Mouse (Mus musculus): ENCODE measurements around the gene Scube1. TPM values are rescaled to one million over a fixed set of nuclear protein-coding genes. Genes with fewer than 3 reads are reported as not detected.
A peak's percentile ranks its signal among the peaks of the same experiment; 100 is the strongest.

The Scube1 gene
- total and polyA plus RNA-seq, 2 experiments from 2014 or later: 3.3 to 13.4 TPM

DNA sequence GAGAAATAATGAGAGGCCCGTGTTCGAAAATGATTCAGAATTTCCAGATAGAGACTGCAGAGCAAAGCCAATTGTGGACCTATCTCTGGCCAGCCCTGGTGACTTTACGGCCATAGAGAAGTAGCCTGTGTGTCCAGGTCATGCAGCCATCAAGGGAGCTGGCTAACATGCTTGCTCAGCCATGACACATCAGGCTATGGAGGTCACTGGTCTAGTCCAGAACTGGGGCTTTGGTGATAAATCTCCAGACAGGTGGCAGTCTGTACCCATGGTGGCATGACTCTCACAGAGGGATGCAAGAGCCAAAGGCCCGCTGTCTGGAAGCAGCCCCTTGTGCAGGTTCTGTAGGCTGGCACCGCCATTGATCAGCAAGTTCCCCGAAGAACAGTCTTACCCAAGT lies 82.3 kb downstream of the Scube1 start:
- WGBS: 93% methylated on average over 6 of the region's 6 CpGs

DNA sequence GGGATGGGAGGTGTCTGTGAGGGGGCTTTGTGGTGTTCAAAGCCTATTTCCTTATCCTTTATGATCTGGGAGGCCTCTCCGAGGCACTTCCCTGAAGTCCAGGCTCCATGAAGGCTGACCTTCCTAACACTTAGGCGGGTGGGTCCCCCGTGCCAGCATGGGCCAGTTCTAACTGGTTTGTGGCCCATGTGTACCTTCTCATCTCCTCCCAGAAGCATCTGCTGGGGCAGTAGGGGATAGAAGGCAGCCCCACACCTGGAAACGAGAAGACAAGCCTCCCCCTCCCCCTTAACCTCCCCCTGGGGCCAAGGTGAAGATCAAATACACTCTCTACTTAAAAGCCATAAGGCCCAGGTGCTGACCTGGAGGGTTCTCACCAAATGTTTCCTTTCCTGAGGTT lies 84.6 kb downstream of the Scube1 start:
- DNase-seq (ENCODE audit: low spot score) (no peak), ATAC-seq (no peak)
- Histone ChIP-seq H3K9me3 (ENCODE audit: low read length) (no peaks in the 10 kb centered on the region), H3K9ac (replicated peaks; ENCODE audit: low read length) (no peak overlapping the region), H3K27ac (no peak overlapping the region), H3K27me3 (ENCODE audit: insufficient read depth, low read length) (no peaks in the 10 kb centered on the region), H3K4me2 (ENCODE audit: low read depth, low read length) (no peak overlapping the region), H3K36me3 (ENCODE audit: insufficient read depth, low read length) (no peaks in the 10 kb centered on the region), H3K4me3 (ENCODE audit: low read length) (no peak overlapping the region), H3K4me1 (ENCODE audit: insufficient read depth, low read length) (no peaks in the 10 kb centered on the region)
- no peak for TF ChIP-seq CTCF (IDR thresholded peaks at IDR 0.05; ENCODE audit: low read depth)
- WGBS: 77% methylated on average over 4 of the region's 4 CpGs

More for the DNA sequence above, 82.3 kb downstream of the Scube1 start:
- DNase-seq (ENCODE audit: low spot score) (no peak), ATAC-seq (no peak)
- no peaks in the 10 kb centered on the region for H3K9me3 ChIP-seq (ENCODE audit: low read length)
- no peaks in the 10 kb centered on the region for H3K4me1 ChIP-seq (ENCODE audit: insufficient read depth, low read length)
- H3K27ac ChIP-seq: no peak overlapping the region
- no peaks in the 10 kb centered on the region for H3K27me3 ChIP-seq (ENCODE audit: insufficient read depth, low read length)
- no peak for TF ChIP-seq CTCF (IDR thresholded peaks at IDR 0.05; ENCODE audit: low read depth)
- no peak overlapping the region for H3K4me2 ChIP-seq (ENCODE audit: low read depth, low read length)
- H3K36me3 ChIP-seq (ENCODE audit: insufficient read depth, low read length): no peaks in the 10 kb centered on the region
- H3K4me3 ChIP-seq (ENCODE audit: low read length): no peak overlapping the region
- H3K9ac ChIP-seq (replicated peaks; ENCODE audit: low read length): no peak overlapping the region

DNA sequence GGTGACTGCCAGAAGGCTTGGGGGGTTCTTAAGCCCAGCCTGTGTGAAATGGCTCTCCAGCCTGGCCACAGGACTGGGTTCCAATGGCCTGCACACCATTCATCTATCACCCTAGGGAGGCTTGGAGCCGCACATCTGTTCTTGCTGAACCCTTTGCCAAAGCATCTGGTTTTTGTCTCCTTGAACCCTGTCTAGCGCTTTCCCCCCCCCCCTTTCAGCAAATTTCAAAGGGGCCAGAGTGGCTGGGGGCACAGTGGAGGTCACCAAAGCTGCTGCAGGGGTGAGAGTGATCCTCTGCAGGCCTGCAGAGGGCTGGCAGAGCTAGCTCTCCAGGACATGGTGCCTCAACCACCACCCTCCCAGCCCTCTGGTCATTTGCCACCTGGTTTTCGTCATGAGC lies 85.7 kb downstream of the Scube1 start:
- no peak for TF ChIP-seq CTCF (IDR thresholded peaks at IDR 0.05; ENCODE audit: low read depth)
- Histone ChIP-seq H3K27me3 (ENCODE audit: insufficient read depth, low read length) (no peaks in the 10 kb centered on the region), H3K4me3 (ENCODE audit: low read length) (no peak overlapping the region), H3K4me2 (ENCODE audit: low read depth, low read length) (no peak overlapping the region), H3K36me3 (ENCODE audit: insufficient read depth, low read length) (no peaks in the 10 kb centered on the region), H3K9ac (replicated peaks; ENCODE audit: low read length) (no peak overlapping the region), H3K9me3 (ENCODE audit: low read length) (no peaks in the 10 kb centered on the region), H3K4me1 (ENCODE audit: insufficient read depth, low read length) (no peaks in the 10 kb centered on the region), H3K27ac (no peak overlapping the region)
- DNase-seq (ENCODE audit: low spot score): no peak
- ATAC-seq: no peak
- 67% methylated on average over 3 of the region's 3 CpGs for WGBS

DNA sequence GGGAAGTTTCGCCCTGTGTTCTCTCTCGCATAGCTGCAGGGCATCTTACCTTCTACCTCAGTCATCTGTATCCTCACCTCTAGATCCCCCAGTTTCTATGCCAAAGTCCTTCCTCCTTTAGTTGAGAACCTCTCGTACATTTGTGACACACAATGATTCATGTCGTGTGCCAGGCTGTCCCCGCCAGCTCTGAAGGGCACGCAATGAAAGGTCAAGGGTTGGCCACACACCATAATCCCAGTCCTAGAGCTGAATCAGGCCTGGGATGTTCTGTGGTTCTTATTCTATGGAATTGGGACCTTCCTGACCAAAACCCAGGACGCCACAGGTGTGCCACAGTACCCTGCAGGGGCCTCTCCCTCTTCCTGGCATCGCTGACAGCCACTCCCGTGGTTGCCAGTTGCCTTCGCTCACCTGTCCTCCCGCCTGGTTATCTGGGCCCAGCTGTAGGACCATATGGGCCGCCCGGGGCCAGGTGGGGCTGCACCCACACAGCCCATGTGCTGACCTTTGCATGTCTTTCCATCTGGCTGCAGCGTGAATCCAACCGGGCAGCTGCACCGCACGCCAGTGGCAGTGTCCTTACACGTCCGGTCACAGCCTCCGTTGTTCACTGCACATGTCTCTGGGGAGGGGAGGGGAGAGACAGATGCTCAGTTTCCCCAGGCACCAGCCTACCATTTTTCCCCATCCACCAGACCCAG lies 86.5 kb downstream of the Scube1 start:
- no peak overlapping the region for H3K9ac ChIP-seq (replicated peaks; ENCODE audit: low read length)
- H3K36me3 ChIP-seq (ENCODE audit: insufficient read depth, low read length): no peaks in the 10 kb centered on the region
- H3K4me1 ChIP-seq (ENCODE audit: insufficient read depth, low read length): no peaks in the 10 kb centered on the region
- no peak overlapping the region for H3K4me2 ChIP-seq (ENCODE audit: low read depth, low read length)
- no peaks in the 10 kb centered on the region for H3K9me3 ChIP-seq (ENCODE audit: low read length)
- WGBS: 76% methylated on average over 20 of the region's 20 CpGs
- no peak overlapping the region for H3K4me3 ChIP-seq (ENCODE audit: low read length)
- no peak for TF ChIP-seq CTCF (IDR thresholded peaks at IDR 0.05; ENCODE audit: low read depth)
- no peak overlapping the region for H3K27ac ChIP-seq
- DNase-seq (ENCODE audit: low spot score) (no peak), ATAC-seq (no peak)
- H3K27me3 ChIP-seq (ENCODE audit: insufficient read depth, low read length): no peaks in the 10 kb centered on the region

DNA sequence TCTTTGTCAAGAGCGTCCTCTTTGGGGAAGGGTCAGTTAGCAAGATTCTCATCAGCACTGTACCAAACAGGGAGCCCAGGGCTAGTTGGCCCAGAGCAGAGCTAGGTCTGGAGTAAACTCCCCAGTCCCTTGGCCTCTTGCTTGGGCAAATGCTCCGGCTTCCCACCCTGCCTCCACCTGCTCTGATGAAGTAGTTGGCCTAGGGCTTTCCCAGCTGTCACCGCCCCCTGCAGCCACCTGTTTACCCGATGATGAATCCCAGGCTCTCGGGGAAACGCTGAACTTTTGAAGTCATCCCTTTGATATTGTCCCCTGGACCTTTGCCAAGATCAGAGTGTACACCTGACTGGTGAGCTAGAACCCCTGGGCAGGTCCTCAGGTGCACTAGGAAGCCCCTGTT lies 88.1 kb downstream of the Scube1 start:
- Histone ChIP-seq H3K4me3 (ENCODE audit: low read length) (no peak overlapping the region), H3K4me1 (ENCODE audit: insufficient read depth, low read length) (no peaks in the 10 kb centered on the region), H3K27me3 (ENCODE audit: insufficient read depth, low read length) (no peaks in the 10 kb centered on the region), H3K9me3 (ENCODE audit: low read length) (no peaks in the 10 kb centered on the region), H3K4me2 (ENCODE audit: low read depth, low read length) (no peak overlapping the region), H3K36me3 (ENCODE audit: insufficient read depth, low read length) (no peaks in the 10 kb centered on the region), H3K27ac (no peak overlapping the region), H3K9ac (replicated peaks; ENCODE audit: low read length) (no peak overlapping the region)
- DNase-seq (ENCODE audit: low spot score) (no peak), ATAC-seq (no peak)
- WGBS: 76% methylated on average over 6 of the region's 6 CpGs
- no peak for TF ChIP-seq CTCF (IDR thresholded peaks at IDR 0.05; ENCODE audit: low read depth)

DNA sequence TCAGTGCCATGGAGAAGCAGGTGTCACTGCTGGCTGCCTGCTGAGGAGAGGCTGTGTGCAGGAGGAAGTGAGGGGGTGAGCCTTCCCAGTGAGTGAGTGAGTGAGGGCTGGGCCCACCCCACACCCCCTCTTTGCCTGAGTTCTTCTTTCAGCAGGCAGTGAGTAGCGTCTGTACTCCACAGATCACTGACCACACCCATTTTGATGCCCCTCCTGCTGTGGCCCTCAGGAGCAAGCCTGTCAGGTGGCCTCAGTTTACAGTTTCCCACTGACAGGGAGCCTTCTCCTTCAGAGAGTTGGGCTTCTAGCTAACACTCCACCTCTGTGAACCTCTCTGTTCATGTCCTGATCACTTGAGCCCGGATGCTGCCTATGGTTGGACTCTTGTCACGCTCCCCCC lies 89.6 kb downstream of the Scube1 start:
- Histone ChIP-seq H3K36me3 (ENCODE audit: insufficient read depth, low read length) (no peaks in the 10 kb centered on the region), H3K4me2 (ENCODE audit: low read depth, low read length) (no peak overlapping the region), H3K4me1 (ENCODE audit: insufficient read depth, low read length) (no peaks in the 10 kb centered on the region), H3K27ac (no peak overlapping the region), H3K27me3 (ENCODE audit: insufficient read depth, low read length) (no peaks in the 10 kb centered on the region), H3K9me3 (ENCODE audit: low read length) (no peaks in the 10 kb centered on the region), H3K4me3 (ENCODE audit: low read length) (no peak overlapping the region), H3K9ac (replicated peaks; ENCODE audit: low read length) (no peak overlapping the region)
- ATAC-seq (no peak), DNase-seq (ENCODE audit: low spot score) (no peak)
- WGBS: 63% methylated on average over 3 of the region's 3 CpGs
- TF ChIP-seq CTCF (IDR thresholded peaks at IDR 0.05; ENCODE audit: low read depth): no peak

DNA sequence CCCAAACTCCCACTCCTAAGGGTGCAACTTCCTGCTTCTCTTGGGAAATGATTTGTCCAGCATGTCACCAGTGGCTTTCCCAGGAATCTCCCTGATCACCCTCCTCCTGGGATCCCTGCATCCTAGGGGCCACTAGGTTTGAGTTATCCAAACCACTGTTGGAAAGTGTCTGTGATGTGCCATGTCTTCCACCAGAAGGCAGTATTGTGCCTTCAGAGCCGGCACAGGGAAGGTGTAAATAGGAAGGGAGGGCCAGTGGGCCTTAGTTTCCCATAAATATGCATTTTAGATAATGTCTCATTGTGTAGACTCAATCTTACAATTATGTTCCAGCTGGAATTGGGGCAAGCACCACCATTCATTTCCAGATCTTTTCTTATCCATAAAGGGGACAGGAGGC lies 90.7 kb downstream of the Scube1 start:
- no peak overlapping the region for H3K4me2 ChIP-seq (ENCODE audit: low read depth, low read length)
- H3K27ac ChIP-seq: no peak overlapping the region
- H3K4me1 ChIP-seq (ENCODE audit: insufficient read depth, low read length): no peaks in the 10 kb centered on the region
- ATAC-seq (no peak), DNase-seq (ENCODE audit: low spot score) (peak; percentile 64)
- H3K27me3 ChIP-seq (ENCODE audit: insufficient read depth, low read length): no peaks in the 10 kb centered on the region
- 6% methylated on average over 1 of the region's 1 CpGs for WGBS
- H3K36me3 ChIP-seq (ENCODE audit: insufficient read depth, low read length): no peaks in the 10 kb centered on the region
- H3K4me3 ChIP-seq (ENCODE audit: low read length): no peak overlapping the region
- peak; percentile 84 for TF ChIP-seq CTCF (IDR thresholded peaks at IDR 0.05; ENCODE audit: low read depth)
- no peak overlapping the region for H3K9ac ChIP-seq (replicated peaks; ENCODE audit: low read length)
- H3K9me3 ChIP-seq (ENCODE audit: low read length): no peaks in the 10 kb centered on the region

Measured in hindbrain, postnatal 0 days (tissue).